Mouse (Mus musculus): Measurements from ENCODE around the gene Gm6040. TPM values are rescaled to one million over a fixed set of nuclear protein-coding genes. Genes with fewer than 3 reads are reported as not detected.

Gene Gm6040
- polyA plus RNA-seq, 1 experiment from 2014 or later = not detected

GRCm38 (mm10) chr8:20892369-20892768, 29.5 kb downstream of the Gm6040 start, which contains the start of gene Defb33:
Gene Defb33 (plus strand): TSS chr8:20892669.
- TF ChIP-seq CTCF (IDR thresholded peaks at IDR 0.05) = no peak
- no peak for TF ChIP-seq EP300 (IDR thresholded peaks at IDR 0.05)
- no peak for ATAC-seq
- 62% methylated on average over 2 of the region's 2 CpGs for WGBS

GRCm38 (mm10) chr8:20874608-20875007, 47.3 kb downstream of the Gm6040 start:
- Histone ChIP-seq H3K27ac (ENCODE audit: low read length) (no peak overlapping the region), H3K36me3 (ENCODE audit: insufficient read depth, low read length) (no peaks in the 10 kb centered on the region), H3K4me1 (ENCODE audit: insufficient read depth, low read depth, low read length) (no peaks in the 10 kb centered on the region), H3K4me2 (replicated peaks; ENCODE audit: low read depth, low read length) (no peak overlapping the region), H3K4me3 (ENCODE audit: low read depth, low read length) (no peak overlapping the region), H3K9ac (replicated peaks; ENCODE audit: low read depth) (no peak overlapping the region), H3K27me3 (replicated peaks; ENCODE audit: insufficient read depth, low read length) (no peaks in the 10 kb centered on the region), H3K9me3 (ENCODE audit: low read length) (no peaks in the 10 kb centered on the region)
- WGBS = 26% methylated on average over 6 of the region's 6 CpGs
- ATAC-seq (no peak), DNase-seq (ENCODE audit: low spot score) (no peak)
- TF ChIP-seq EP300 (IDR thresholded peaks at IDR 0.05) = no peak
- TF ChIP-seq CTCF (IDR thresholded peaks at IDR 0.05) = no peak

More at GRCm38 (mm10) chr8:20892369-20892768, 29.5 kb downstream of the Gm6040 start, which contains the start of gene Defb33:
- no peak within 1 kb of the TSS for H3K4me3 ChIP-seq (ENCODE audit: low read depth, low read length)
- H3K9ac ChIP-seq (replicated peaks; ENCODE audit: low read depth) = no peak within 1 kb of the TSS
- no peak within 1 kb of the TSS for H3K27ac ChIP-seq (ENCODE audit: low read length)
- H3K4me2 ChIP-seq (replicated peaks; ENCODE audit: low read depth, low read length) = no peak within 1 kb of the TSS
- no peak for DNase-seq (ENCODE audit: low spot score)
- H3K9me3 ChIP-seq (ENCODE audit: low read length) = no peaks in the 10 kb centered on the region
- no peaks in the 10 kb centered on the region for H3K36me3 ChIP-seq (ENCODE audit: insufficient read depth, low read length)
- no peaks in the 10 kb centered on the region for H3K27me3 ChIP-seq (replicated peaks; ENCODE audit: insufficient read depth, low read length)
- H3K4me1 ChIP-seq (ENCODE audit: insufficient read depth, low read depth, low read length) = no peaks in the 10 kb centered on the region

Other genes starting within 250 kb of the Gm6040 start
- gene Defb33, start 29.4 kb downstream of the Gm6040 start, polyA plus RNA-seq (2015; fragmentation: Nextera tagmentation; extraction: Ambion mirVana) = not detected in 2 replicates
- gene Gm15056, start 19.4 kb downstream of the Gm6040 start, polyA plus RNA-seq (2015; fragmentation: Nextera tagmentation; extraction: Ambion mirVana) = not detected in 2 replicates
- not detected in 2 replicates for gene AY761185, start 22.6 kb upstream of the Gm6040 start, polyA plus RNA-seq (2015; fragmentation: Nextera tagmentation; extraction: Ambion mirVana)
- not detected in 2 replicates for gene Defa21, start 103.5 kb upstream of the Gm6040 start, polyA plus RNA-seq (2015; fragmentation: Nextera tagmentation; extraction: Ambion mirVana)
- not detected in 2 replicates for gene Defa23, start 133.0 kb upstream of the Gm6040 start, polyA plus RNA-seq (2015; fragmentation: Nextera tagmentation; extraction: Ambion mirVana)
- not detected in 2 replicates for gene Defa35, start 143.0 kb upstream of the Gm6040 start, polyA plus RNA-seq (2015; fragmentation: Nextera tagmentation; extraction: Ambion mirVana)
- not detected in 2 replicates for gene Defa25, start 162.4 kb upstream of the Gm6040 start, polyA plus RNA-seq (2015; fragmentation: Nextera tagmentation; extraction: Ambion mirVana)
- gene Gm14851, start 174.0 kb upstream of the Gm6040 start, polyA plus RNA-seq (2015; fragmentation: Nextera tagmentation; extraction: Ambion mirVana) = not detected in 2 replicates
- gene Defa30, start 212.6 kb upstream of the Gm6040 start, polyA plus RNA-seq (2015; fragmentation: Nextera tagmentation; extraction: Ambion mirVana) = not detected in 2 replicates
- gene Defa22, start 240.2 kb upstream of the Gm6040 start, polyA plus RNA-seq (2015; fragmentation: Nextera tagmentation; extraction: Ambion mirVana) = not detected in 2 replicates

Data from lung, postnatal 0 days (tissue).